Mouse (Mus musculus) thymus, postnatal 25 days (tissue): ENCODE data around the gene Ccdc18.
A peak's percentile ranks its signal among the peaks of the same experiment; 100 is the strongest.
"Not testable (repeated sequence)": the region's sequence is repeated elsewhere in the genome, so short reads cannot be mapped to it uniquely, and the experiment has no call there.

Experiments used
- DNase-seq: peaks from one replicate; pipeline ENCODE4 v3.0.0; 2022

The Ccdc18 gene

DNA sequence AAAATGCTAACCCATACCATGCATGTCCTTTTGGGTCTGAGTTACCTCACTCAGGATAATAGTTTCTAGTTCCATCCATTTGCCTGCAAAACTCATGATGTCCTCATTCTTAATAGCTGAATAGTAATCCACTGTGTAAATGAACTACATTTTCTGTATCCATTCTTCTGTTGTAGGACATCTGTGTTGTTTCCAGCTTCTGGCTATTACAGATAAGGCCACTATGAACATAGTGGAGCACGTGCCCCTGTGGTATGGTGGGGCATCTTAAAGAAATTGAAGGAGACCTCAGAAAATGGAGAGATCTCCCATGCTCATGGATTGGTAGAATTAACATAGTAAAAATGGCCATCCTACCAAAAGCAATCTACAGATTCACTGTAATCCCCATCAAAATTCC is 131.1 kb downstream of the Ccdc18 start:
- not testable (repeated sequence) for DNase-seq

DNA sequence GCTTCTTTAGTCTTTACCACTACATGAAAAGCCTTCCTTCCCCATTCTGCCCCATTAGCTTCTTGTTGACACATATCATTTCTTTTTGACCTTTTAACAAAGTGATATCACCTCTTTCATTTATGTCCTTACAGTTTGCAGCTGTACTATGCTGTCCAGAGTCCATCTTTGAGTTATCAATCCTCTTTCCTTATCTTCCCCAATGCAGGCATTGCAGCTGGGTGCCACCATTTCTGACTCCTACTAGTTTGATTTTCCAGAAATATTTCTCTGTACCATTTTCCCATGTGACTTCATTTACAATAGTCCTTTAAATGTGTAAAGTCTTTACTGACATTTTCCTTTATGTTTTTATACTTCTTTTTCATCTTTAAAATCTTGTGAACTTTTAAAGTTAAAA is 134.3 kb downstream of the Ccdc18 start:
- no peak for DNase-seq

DNA sequence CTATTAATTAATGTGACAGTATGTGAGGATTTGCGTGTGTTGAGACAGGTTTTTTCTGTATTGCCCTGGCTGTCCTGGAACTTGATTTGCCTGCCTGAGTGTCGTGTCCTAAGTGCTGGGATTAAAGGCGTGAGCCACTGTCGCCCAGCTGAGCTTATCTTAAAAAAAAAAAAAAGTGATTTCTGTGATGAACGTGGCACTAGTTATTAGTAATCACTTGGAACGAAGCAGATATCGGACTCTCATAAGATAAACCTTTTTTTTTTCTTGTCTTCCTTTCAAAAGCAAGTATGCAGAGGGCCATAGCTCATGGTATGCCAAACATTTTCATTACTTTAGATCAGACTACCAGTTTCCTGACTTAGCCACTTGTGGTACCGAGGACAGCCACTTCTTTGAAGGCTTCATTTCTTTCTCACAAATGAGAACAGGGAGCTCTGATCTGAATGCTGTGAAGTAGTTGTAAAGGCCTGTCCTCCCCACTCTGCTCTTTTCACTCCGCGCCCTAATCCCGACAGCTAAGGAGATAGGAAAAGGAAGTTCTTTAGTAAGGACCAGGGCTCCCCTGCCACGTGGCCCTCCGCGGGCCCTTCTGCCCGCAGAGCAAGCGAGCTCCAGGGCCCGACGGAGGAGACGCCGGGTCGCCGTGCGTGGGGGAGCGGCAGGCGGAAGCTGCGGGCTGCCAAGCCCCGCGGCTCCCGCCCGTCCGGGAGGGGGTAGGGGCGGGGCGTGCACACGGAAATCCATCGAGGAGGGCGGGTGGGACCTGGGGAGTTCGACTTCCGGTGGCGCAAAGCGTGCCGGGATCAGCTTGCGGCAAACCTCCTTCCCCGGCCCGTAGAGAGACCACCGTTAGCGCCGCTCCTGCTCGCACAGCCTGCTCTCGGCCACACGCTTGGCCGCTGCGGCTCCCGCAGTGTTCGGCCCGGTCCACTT is 135.7 kb downstream of the Ccdc18 start, which contains the start of gene Dr1:
Gene Dr1 (plus strand): TSS at position 771 of the 936 bp plus-strand sequence.
- DNase-seq: peak; percentile 89

DNA sequence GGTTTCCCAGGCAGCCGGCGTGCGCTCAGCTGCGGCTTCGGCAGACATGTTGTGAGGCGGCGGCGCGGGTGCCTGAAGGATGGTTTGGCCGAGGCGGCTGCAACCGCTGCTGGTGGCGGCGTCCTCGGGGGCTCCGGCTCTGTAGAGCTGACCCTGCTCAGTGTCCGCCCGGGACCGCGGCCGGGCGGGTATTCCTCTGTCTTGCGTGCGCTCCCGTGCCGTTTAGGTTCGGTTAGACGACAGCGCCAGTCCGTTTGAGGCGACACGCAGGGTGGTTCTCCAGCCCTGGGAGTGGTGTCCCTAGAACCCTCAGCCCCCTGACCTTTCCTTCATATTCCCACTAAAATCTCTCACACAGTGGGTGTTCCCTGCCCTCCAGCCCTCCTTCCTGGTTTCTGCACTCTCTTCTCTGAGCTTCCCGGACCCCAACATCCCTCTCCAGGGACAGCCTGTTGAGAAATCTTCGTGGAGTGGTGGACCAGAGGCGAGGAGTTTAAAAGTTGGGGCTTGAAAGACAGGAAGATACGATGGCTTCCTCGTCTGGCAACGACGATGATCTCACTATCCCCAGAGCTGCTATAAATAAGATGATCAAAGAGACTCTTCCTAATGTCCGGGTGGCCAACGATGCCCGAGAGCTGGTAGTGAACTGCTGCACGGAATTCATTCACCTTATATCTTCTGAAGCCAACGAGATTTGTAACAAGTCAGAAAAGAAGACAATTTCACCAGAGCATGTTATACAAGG is 136.6 kb downstream of the Ccdc18 start:
- no peak for DNase-seq

DNA sequence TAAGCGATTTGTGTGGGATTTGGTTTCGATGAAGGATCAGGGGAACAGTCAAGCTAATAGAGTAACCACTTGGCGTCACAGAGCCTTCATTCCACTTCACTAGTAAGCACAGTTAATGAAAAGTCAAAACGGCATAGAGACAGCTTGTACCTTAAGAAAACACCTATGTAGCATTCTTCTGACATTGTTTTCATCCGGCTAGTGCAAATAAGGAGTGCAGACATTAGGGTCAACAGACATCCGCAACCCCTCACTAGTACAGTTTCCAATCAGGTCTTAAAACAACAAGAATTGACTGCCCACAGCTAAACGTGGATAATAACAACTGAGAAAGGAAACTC is 137.1 kb downstream of the Ccdc18 start:
- no peak for DNase-seq

DNA sequence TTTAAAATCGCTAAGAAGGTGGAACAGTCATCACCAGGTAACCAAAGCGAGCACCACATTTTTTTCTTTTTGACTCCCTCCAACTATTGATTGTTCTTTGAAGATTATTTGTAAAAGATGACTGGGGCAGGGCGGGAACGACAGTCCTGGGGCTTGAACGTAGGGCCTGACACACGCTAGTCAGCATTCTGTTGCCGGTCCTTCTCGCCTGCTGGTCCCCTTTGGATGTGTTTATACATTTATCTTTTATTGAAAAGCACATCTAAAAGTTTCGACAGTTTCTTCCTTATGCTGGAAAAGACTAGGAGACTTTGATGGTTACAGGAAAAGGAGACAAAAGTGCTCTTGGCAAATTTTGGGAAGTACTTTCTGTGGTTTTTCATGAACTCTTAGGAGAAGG is 137.7 kb downstream of the Ccdc18 start:
- no peak for DNase-seq

DNA sequence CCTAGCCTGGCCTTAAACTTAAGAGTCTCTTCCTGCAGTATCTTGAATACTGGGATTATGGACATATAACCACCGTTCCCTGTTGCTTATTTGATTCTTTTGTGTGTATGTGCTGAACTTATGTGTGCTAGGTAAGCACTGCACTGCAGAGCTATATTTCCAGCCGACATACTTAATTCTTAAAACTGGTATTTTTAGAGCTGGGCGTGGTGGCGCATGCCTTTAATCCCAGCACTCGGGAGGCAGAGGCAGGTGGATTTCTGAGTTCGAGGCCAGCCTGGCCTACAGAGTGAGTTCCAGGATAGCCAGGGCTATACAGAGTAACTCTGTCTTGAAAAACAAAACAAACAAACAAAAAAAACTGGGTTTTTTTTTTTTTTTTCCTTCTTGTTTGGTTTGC is 138.7 kb downstream of the Ccdc18 start:
- DNase-seq: not testable (repeated sequence)
